Mouse (Mus musculus): ENCODE results near the gene Itgb1.

GRCm38 (mm10) chr8:128646456-128646855 is 39.0 kb upstream of the Itgb1 start:
- TF ChIP-seq GATA1 (IDR thresholded peaks at IDR 0.05; ENCODE audit: borderline replicate concordance, low read length) = no peak
- TF ChIP-seq CTCF (IDR thresholded peaks at IDR 0.05; ENCODE audit: low read depth, low read length) = no peak
- TF ChIP-seq TAL1 (conservative IDR thresholded peaks at IDR 0.05; ENCODE audit: low read depth, low read length) = no peak
